Mouse (Mus musculus): ENCODE results near the gene Col7a1.

DNA sequence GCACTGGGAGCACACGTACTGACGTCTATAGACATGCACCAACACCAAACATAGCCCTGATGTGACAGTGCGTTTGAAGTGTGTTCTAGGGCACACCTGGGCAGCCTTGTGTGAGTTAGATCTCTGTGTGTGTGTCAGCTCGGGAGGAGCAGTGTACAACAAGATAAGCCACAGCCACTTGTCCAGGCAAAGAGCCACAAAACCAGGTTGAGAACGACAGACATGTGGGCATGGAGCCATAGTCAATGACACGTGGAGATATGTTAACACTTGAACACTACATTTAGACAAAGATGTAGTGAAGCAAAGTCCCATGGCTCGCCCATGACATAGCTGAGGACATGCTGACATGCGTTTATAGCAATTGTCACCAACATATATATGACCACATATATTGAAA, 17.2 kb downstream of the Col7a1 start:
- TF ChIP-seq CTCF (IDR thresholded peaks at IDR 0.05; ENCODE audit: low read depth), result no peak
- no peak for TF ChIP-seq EP300 (optimal IDR thresholded peaks at IDR 0.05)
